39 mouse cellular contexts compared by ENCODE assay signal in genomic region chr6:40428696-40429095, GRCm38 (mm10). TPM values are rescaled to one million over a fixed set of nuclear protein-coding genes. Genes with fewer than 3 reads are reported as not detected.
DNase-seq lines count a peak whose midpoint lies in the region; ATAC-seq and TF ChIP-seq lines count a peak whose summit lies in the region.
"Had no signal": no experiment of that assay in that cellular context is flagged by ENCODE, and none has a peak within 500 bp of the region (broad histone marks: within the 10 kb centered on the region; RNA-seq: fewer than 3 reads in every experiment).

No protein-coding gene starts in this region.

- no peak overlapping the region for H3K4me3 ChIP-seq in forebrain, embryonic 14.5 days (ENCODE audit: low read depth, low read length)
- no peak overlapping the region for H3K4me3 ChIP-seq in forebrain, embryonic 10.5 days
- no peak overlapping the region for H3K4me3 ChIP-seq in hindbrain, postnatal 0 days (ENCODE audit: low read length)
- no peak overlapping the region for H3K4me3 ChIP-seq in hindbrain, embryonic 12.5 days
- H3K4me3 ChIP-seq: embryonic facial prominence, embryonic 12.5 days; heart, embryonic 13.5 days; hindbrain, embryonic 10.5 days; limb, embryonic 13.5 days; liver, embryonic 12.5 days; megakaryocyte, embryonic 14.5 days; midbrain, embryonic 12.5 days had no signal

- no peak for TF ChIP-seq CTCF in hindbrain, postnatal 0 days (IDR thresholded peaks at IDR 0.05; ENCODE audit: low read depth)

- H3K4me1 ChIP-seq in forebrain, embryonic 14.5 days (ENCODE audit: control insufficient read depth, insufficient read depth, low read length), result peaks cover 34% of the 10 kb centered on the region
- peaks cover 16% of the 10 kb centered on the region for H3K4me1 ChIP-seq in forebrain, embryonic 10.5 days
- peaks cover 21% of the 10 kb centered on the region for H3K4me1 ChIP-seq in hindbrain, postnatal 0 days (ENCODE audit: insufficient read depth, low read length)
- H3K4me1 ChIP-seq in hindbrain, embryonic 12.5 days, result peaks cover 8% of the 10 kb centered on the region; the same call in 1 of the 2 replicates
- H3K4me1 ChIP-seq: heart, embryonic 13.5 days had no signal

- H3K9ac ChIP-seq in forebrain, embryonic 14.5 days (ENCODE audit: low read length), result no peak overlapping the region; the same call in 1 of the 2 replicates
- no peak overlapping the region for H3K9ac ChIP-seq in hindbrain, postnatal 0 days (replicated peaks; ENCODE audit: low read length)
- H3K9ac ChIP-seq in hindbrain, embryonic 12.5 days, result no peak overlapping the region
- H3K9ac ChIP-seq: embryonic facial prominence, embryonic 12.5 days; heart, embryonic 13.5 days; limb, embryonic 13.5 days; liver, embryonic 12.5 days; liver, postnatal 0 days; midbrain, embryonic 12.5 days had no signal

- WGBS in forebrain, embryonic 14.5 days, result 54% methylated on average over 3 of the region's 3 CpGs
- WGBS in forebrain, embryonic 10.5 days, result 78% methylated on average over 3 of the region's 3 CpGs
- 38% methylated on average over 3 of the region's 3 CpGs for WGBS in hindbrain, postnatal 0 days
- WGBS in hindbrain, embryonic 12.5 days, result 76% methylated on average over 3 of the region's 3 CpGs

- no peaks in the 10 kb centered on the region for H3K27me3 ChIP-seq in forebrain, embryonic 14.5 days (replicated peaks; ENCODE audit: control insufficient read depth, insufficient read depth, low read length)
- H3K27me3 ChIP-seq in forebrain, embryonic 10.5 days (ENCODE audit: poor library complexity, severe bottlenecking), result no peaks in the 10 kb centered on the region
- H3K27me3 ChIP-seq in hindbrain, postnatal 0 days (ENCODE audit: insufficient read depth, low read length), result no peaks in the 10 kb centered on the region
- H3K27me3 ChIP-seq in hindbrain, embryonic 12.5 days, result no peaks in the 10 kb centered on the region
- H3K27me3 ChIP-seq: CH12.LX; embryonic facial prominence, embryonic 12.5 days; limb, embryonic 13.5 days; megakaryocyte, embryonic 14.5 days; midbrain, embryonic 12.5 days had no signal

- peak; percentile 59 for DNase-seq in cerebellum, adult 11-12 months
- peak; percentile 75 for DNase-seq in forebrain, embryonic 14.5 days (ENCODE audit: low spot score)
- no peak for DNase-seq in forebrain, embryonic 10.5 days (ENCODE audit: extremely low spot score, low spot score)
- DNase-seq in hindbrain, postnatal 0 days (ENCODE audit: low spot score), result peak; percentile 53
- DNase-seq in cerebellum, postnatal 25 days, result peak; percentile 57 to 58
- DNase-seq in right cerebral cortex, postnatal 14 days, result no peak
- DNase-seq: adrenal gland, adult 2 months; embryo, embryonic 11 days; heart, postnatal 10 days; kidney, adult 2 months; kidney, postnatal 4 days; liver, postnatal 0 days; spleen, adult 18-20 months; thymus, adult 18-20 months; thymus, postnatal 25 days had no signal

- ATAC-seq in cerebellum, adult (ENCODE audit: insufficient number of reproducible peaks, low FRiP score, low TSS enrichment), result no peak
- ATAC-seq in forebrain, embryonic 14.5 days, result peak; percentile 40; the same call in 1 of the 2 replicates
- ATAC-seq in hindbrain, postnatal 0 days, result 0 out of 2 replicates have a peak, but pooled peaks have one; percentile 28
- no peak for ATAC-seq in hindbrain, embryonic 12.5 days (ENCODE audit: low FRiP score)
- ATAC-seq: activated CD4-positive, CD25-positive, alpha-beta regulatory T cell, adult 4 months; liver, embryonic 12.5 days had no signal

- no peaks in the 10 kb centered on the region for H3K36me3 ChIP-seq in forebrain, embryonic 14.5 days (ENCODE audit: control insufficient read depth, insufficient read depth, low read length)
- H3K36me3 ChIP-seq in forebrain, embryonic 10.5 days (replicated peaks), result no peaks in the 10 kb centered on the region
- H3K36me3 ChIP-seq in hindbrain, postnatal 0 days (ENCODE audit: insufficient read depth, low read length), result no peaks in the 10 kb centered on the region
- no peaks in the 10 kb centered on the region for H3K36me3 ChIP-seq in hindbrain, embryonic 12.5 days
- H3K36me3 ChIP-seq: embryonic facial prominence, embryonic 12.5 days; heart, embryonic 13.5 days; hindbrain, embryonic 10.5 days; limb, embryonic 13.5 days; liver, embryonic 12.5 days; midbrain, embryonic 12.5 days had no signal

- no peaks in the 10 kb centered on the region for H3K9me3 ChIP-seq in forebrain, embryonic 14.5 days (replicated peaks; ENCODE audit: control insufficient read depth, low read length)
- no peaks in the 10 kb centered on the region for H3K9me3 ChIP-seq in forebrain, embryonic 10.5 days
- no peaks in the 10 kb centered on the region for H3K9me3 ChIP-seq in hindbrain, postnatal 0 days (ENCODE audit: low read length)
- no peaks in the 10 kb centered on the region for H3K9me3 ChIP-seq in hindbrain, embryonic 12.5 days (replicated peaks)
- H3K9me3 ChIP-seq: embryonic facial prominence, embryonic 12.5 days; heart, embryonic 13.5 days; hindbrain, embryonic 10.5 days; limb, embryonic 13.5 days; liver, embryonic 12.5 days; megakaryocyte, embryonic 14.5 days; midbrain, embryonic 12.5 days had no signal

- H3K4me2 ChIP-seq in forebrain, embryonic 14.5 days (ENCODE audit: low read length), result peak overlapping the region; percentile 4; the same call in 1 of the 2 replicates
- 0 out of 2 replicates have a peak overlapping the region, but pooled peaks have one; percentile 10 for H3K4me2 ChIP-seq in hindbrain, postnatal 0 days (ENCODE audit: low read depth, low read length)
- no peak overlapping the region for H3K4me2 ChIP-seq in hindbrain, embryonic 12.5 days (replicated peaks)
- H3K4me2 ChIP-seq: embryonic facial prominence, embryonic 12.5 days; heart, embryonic 13.5 days; limb, embryonic 13.5 days; liver, embryonic 12.5 days; midbrain, embryonic 12.5 days had no signal

- H3K27ac ChIP-seq in forebrain, embryonic 14.5 days (ENCODE audit: low read depth, low read length), result peak overlapping the region; percentile 74
- H3K27ac ChIP-seq in forebrain, embryonic 10.5 days, result no peak overlapping the region
- H3K27ac ChIP-seq in hindbrain, postnatal 0 days, result no peak overlapping the region
- no peak overlapping the region for H3K27ac ChIP-seq in hindbrain, embryonic 12.5 days
- H3K27ac ChIP-seq: embryonic facial prominence, embryonic 12.5 days; heart, embryonic 13.5 days; hindbrain, embryonic 10.5 days; limb, embryonic 13.5 days; liver, embryonic 12.5 days; midbrain, embryonic 12.5 days; stomach, postnatal 0 days had no signal

RNA-seq across cellular contexts. Expression of gene E330009J07Rik, which starts 7.2 kb away (rescaled TPM):
- 35.8 and 38.7 TPM in 2 replicates for polyA plus RNA-seq in forebrain, embryonic 14.5 days (2014; fragmentation: Nextera tagmentation; extraction: Ambion mirVana)
- polyA plus RNA-seq in forebrain, embryonic 10.5 days (2016; fragmentation: Nextera tagmentation; extraction: Ambion mirVana), result 13.9 and 16.2 TPM in 2 replicates
- 28.0 and 29.1 TPM in 2 replicates for total RNA-seq in hindbrain, postnatal 0 days (2014; rRNA removed)
- 9.9 and 12.8 TPM in 2 replicates for polyA plus RNA-seq in hindbrain, postnatal 0 days (2015; fragmentation: Nextera tagmentation; extraction: Ambion mirVana)
- polyA plus RNA-seq in hindbrain, embryonic 12.5 days (2016; fragmentation: Nextera tagmentation; extraction: Ambion mirVana), result 18.7 and 19.9 TPM in 2 replicates

RNA-seq across cellular contexts. Expression of gene Wee2, which starts 10.2 kb away (rescaled TPM):
- 0.07 and 0.23 TPM in 2 replicates for polyA plus RNA-seq in forebrain, embryonic 14.5 days (2014; fragmentation: Nextera tagmentation; extraction: Ambion mirVana)
- 0.05 and 0.06 TPM in 2 replicates for polyA plus RNA-seq in forebrain, embryonic 10.5 days (2016; fragmentation: Nextera tagmentation; extraction: Ambion mirVana)
- 0.10 TPM in 1 of 2 replicates, not detected in the other for total RNA-seq in hindbrain, postnatal 0 days (2014; rRNA removed)
- polyA plus RNA-seq in hindbrain, postnatal 0 days (2015; fragmentation: Nextera tagmentation; extraction: Ambion mirVana), result 0.18 and 0.28 TPM in 2 replicates
- 0.29 TPM in 1 of 2 replicates, not detected in the other for polyA plus RNA-seq in hindbrain, embryonic 12.5 days (2016; fragmentation: Nextera tagmentation; extraction: Ambion mirVana)
- total RNA-seq: adrenal gland, adult 2 months; adrenal gland, postnatal 4 days; CH12.LX; ES-E14; gastrocnemius, adult 8-10 months; gastrocnemius, postnatal 4 days; heart, adult 8-10 months; heart, postnatal 10 days; layer of hippocampus, postnatal 25 days; monocyte, adult 5-6 weeks; neutrophil, adult 5-6 weeks had no signal
- polyA plus RNA-seq: adrenal gland, adult 2 months; C2C12; embryonic facial prominence, embryonic 12.5 days; heart, embryonic 13.5 days; hindbrain, embryonic 10.5 days; intestine, embryonic 14.5 days; kidney, adult 2 months; kidney, embryonic 16.5 days; limb, embryonic 13.5 days; liver, embryonic 12.5 days; liver, postnatal 0 days; lung, postnatal 0 days; midbrain, embryonic 12.5 days; stomach, postnatal 0 days had no signal

RNA-seq across cellular contexts. Expression of gene Ssbp1, which starts 42.5 kb away (rescaled TPM):
- polyA plus RNA-seq in forebrain, embryonic 14.5 days (2014; fragmentation: Nextera tagmentation; extraction: Ambion mirVana), result 116 and 140 TPM in 2 replicates
- 237 and 245 TPM in 2 replicates for polyA plus RNA-seq in forebrain, embryonic 10.5 days (2016; fragmentation: Nextera tagmentation; extraction: Ambion mirVana)
- total RNA-seq in hindbrain, postnatal 0 days (2014; rRNA removed), result 9.1 and 11.2 TPM in 2 replicates
- 82.5 and 90.6 TPM in 2 replicates for polyA plus RNA-seq in hindbrain, postnatal 0 days (2015; fragmentation: Nextera tagmentation; extraction: Ambion mirVana)
- 150 and 156 TPM in 2 replicates for polyA plus RNA-seq in hindbrain, embryonic 12.5 days (2016; fragmentation: Nextera tagmentation; extraction: Ambion mirVana)

Comparison
In these comparisons a context has a peak if more than half of its experiments do, and no peak if none do; other contexts are left out.
1. DNase-seq: peak in cerebellum, adult 11-12 months (single experiment), forebrain, embryonic 14.5 days (single experiment), hindbrain, postnatal 0 days (single experiment) and cerebellum, postnatal 25 days (2 of 2); none in forebrain, embryonic 10.5 days (single experiment) and right cerebral cortex, postnatal 14 days (single experiment).
2. ATAC-seq: peak in forebrain, embryonic 14.5 days (single experiment) and hindbrain, postnatal 0 days (single experiment); none in cerebellum, adult (single experiment) and hindbrain, embryonic 12.5 days (single experiment).